Mouse (Mus musculus): Measurements from ENCODE around the gene Mkrn3.
A peak's percentile ranks its signal among the peaks of the same experiment; 100 is the strongest.

Mkrn3 gene

GRCm38 (mm10) chr7:62419493-62420360 lies at the start of gene Mkrn3:
Gene Mkrn3, minus strand, starts transcription at chr7:62420139.
- DNase-seq (ENCODE audit: low spot score in 2 of 2) = peak; percentile 51 to 85

GRCm38 (mm10) chr7:62463878-62464755 lies 44.2 kb upstream of the Mkrn3 start, which contains the start of gene Peg12:
Gene Peg12, minus strand, starts transcription at chr7:62464510.
- peak; percentile 32 to 39 for DNase-seq (ENCODE audit: low spot score in 2 of 2)

- DNase-seq (ENCODE audit: low spot score in 2 of 2) = peak in 1 of 2 experiments; percentile 19
Measured at GRCm38 (mm10) chr7:62463007-62463877, 43.3 kb upstream of the Mkrn3 start.

GRCm38 (mm10) chr7:62462229-62463006 lies 42.5 kb upstream of the Mkrn3 start:
- DNase-seq (ENCODE audit: low spot score in 2 of 2) = peak in 1 of 2 experiments; percentile 1

GRCm38 (mm10) chr7:62452353-62452752 lies 32.4 kb upstream of the Mkrn3 start:
- no peak for DNase-seq (ENCODE audit: low spot score in 2 of 2)

- DNase-seq (ENCODE audit: low spot score in 2 of 2) = no peak
Measured at GRCm38 (mm10) chr7:62445431-62446165, 25.7 kb upstream of the Mkrn3 start.

- no peak for DNase-seq (ENCODE audit: low spot score in 2 of 2)
Measured at GRCm38 (mm10) chr7:62436394-62436793, 16.5 kb upstream of the Mkrn3 start.

GRCm38 (mm10) chr7:62433243-62433642 lies 13.3 kb upstream of the Mkrn3 start:
- DNase-seq (ENCODE audit: low spot score in 2 of 2) = no peak

- peak in 1 of 2 experiments; percentile 16 for DNase-seq (ENCODE audit: low spot score in 2 of 2)
Measured at GRCm38 (mm10) chr7:62428337-62428736, 8.4 kb upstream of the Mkrn3 start.

GRCm38 (mm10) chr7:62423210-62423609 lies 3.3 kb upstream of the Mkrn3 start:
- DNase-seq (ENCODE audit: low spot score in 2 of 2) = no peak

- DNase-seq (ENCODE audit: low spot score in 2 of 2) = peak in 1 of 2 experiments; percentile 6
Measured at GRCm38 (mm10) chr7:62420566-62420965, 627 bp upstream of the Mkrn3 start.

- DNase-seq (ENCODE audit: low spot score in 2 of 2) = no peak
Measured at GRCm38 (mm10) chr7:62419105-62419492, 840 bp downstream of the Mkrn3 start.

GRCm38 (mm10) chr7:62418346-62418745 lies 1.6 kb downstream of the Mkrn3 start:
- DNase-seq (ENCODE audit: low spot score in 2 of 2) = peak in 1 of 2 experiments; percentile 7

- DNase-seq (ENCODE audit: low spot score in 2 of 2) = no peak
Measured at GRCm38 (mm10) chr7:62416173-62416572, 3.8 kb downstream of the Mkrn3 start.

GRCm38 (mm10) chr7:62415222-62415621 lies 4.7 kb downstream of the Mkrn3 start:
- no peak for DNase-seq (ENCODE audit: low spot score in 2 of 2)

GRCm38 (mm10) chr7:62407803-62408202 lies 12.1 kb downstream of the Mkrn3 start:
- DNase-seq (ENCODE audit: low spot score in 2 of 2) = no peak

- DNase-seq (ENCODE audit: low spot score in 2 of 2) = peak in 1 of 2 experiments; percentile 14
Measured at GRCm38 (mm10) chr7:62406573-62407050, 13.3 kb downstream of the Mkrn3 start.

- DNase-seq (ENCODE audit: low spot score in 2 of 2) = no peak
Measured at GRCm38 (mm10) chr7:62392202-62392601, 27.7 kb downstream of the Mkrn3 start.

GRCm38 (mm10) chr7:62388291-62388690 lies 31.6 kb downstream of the Mkrn3 start:
- no peak for DNase-seq (ENCODE audit: low spot score in 2 of 2)

GRCm38 (mm10) chr7:62382391-62382790 lies 37.5 kb downstream of the Mkrn3 start:
- DNase-seq (ENCODE audit: low spot score in 2 of 2) = peak in 1 of 2 experiments; percentile 37
